In the genomic region with DNA sequence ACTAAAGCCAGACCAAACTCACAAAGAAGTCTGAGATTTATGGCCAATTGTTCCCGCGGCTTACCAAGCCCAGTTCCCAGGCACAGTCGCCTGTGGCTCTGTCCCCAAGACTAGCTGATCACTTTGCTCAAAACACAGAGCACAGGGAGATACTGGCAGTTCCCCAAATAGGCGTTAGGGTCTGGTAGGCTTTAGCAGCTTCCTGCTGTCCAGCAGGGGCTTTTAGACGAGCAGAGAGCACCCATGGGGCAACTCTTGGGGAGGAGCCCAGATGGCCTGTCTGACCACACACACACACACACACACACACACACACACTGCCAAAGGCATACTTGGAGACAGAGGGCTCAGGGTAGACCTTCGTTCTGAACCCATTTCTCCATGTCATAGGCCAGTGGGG, we compare ENCODE assay signal across 22 mouse cellular contexts. TPM values are rescaled to one million over a fixed set of nuclear protein-coding genes. Genes with fewer than 3 reads are reported as not detected.
A peak's percentile ranks its signal among the peaks of the same experiment; 100 is the strongest.
DNase-seq lines count a peak whose midpoint lies in the region; ATAC-seq and TF ChIP-seq lines count a peak whose summit lies in the region.
"Had no signal": no experiment of that assay in that cellular context is flagged by ENCODE, and none has a peak within 500 bp of the region (broad histone marks: within the 10 kb centered on the region; RNA-seq: fewer than 3 reads in every experiment).

No protein-coding gene starts in this region.

- peak overlapping the region; percentile 53; the same call in 1 of the 2 replicates for H3K27ac ChIP-seq in hindbrain, embryonic 10.5 days
- no peak overlapping the region for H3K27ac ChIP-seq in hindbrain, postnatal 0 days
- H3K27ac ChIP-seq: embryonic facial prominence, embryonic 10.5 days had no signal

- no peak overlapping the region for H3K4me3 ChIP-seq in hindbrain, embryonic 10.5 days
- H3K4me3 ChIP-seq in hindbrain, postnatal 0 days (ENCODE audit: low read length) = no peak overlapping the region
- peak overlapping the region; percentile 55 for H3K4me3 ChIP-seq in megakaryocyte, embryonic 14.5 days (replicated peaks)
- H3K4me3 ChIP-seq: embryonic facial prominence, embryonic 10.5 days; heart, embryonic 12.5 days had no signal

- DNase-seq in adrenal gland, postnatal 10 days = peak; percentile 23
- DNase-seq in adrenal gland, postnatal 14 days = no peak
- no peak for DNase-seq in hindbrain, embryonic 10.5 days (ENCODE audit: low spot score)
- no peak for DNase-seq in hindbrain, postnatal 0 days (ENCODE audit: low spot score)
- no peak for DNase-seq in spleen, adult 18-20 months
- DNase-seq: adrenal gland, postnatal 25 days; cerebellum, adult 11-12 months; cerebellum, postnatal 25 days; forebrain, postnatal 0 days; gastrocnemius, postnatal 25 days; heart, adult 18-20 months; heart, postnatal 10 days; kidney, postnatal 4 days; lung, embryonic 14.5 days; right cerebral cortex, postnatal 25 days; thymus, postnatal 25 days had no signal

- H3K4me1 ChIP-seq in hindbrain, embryonic 10.5 days (replicated peaks) = peaks cover 4% of the 10 kb centered on the region; the same call in 1 of the 2 replicates
- H3K4me1 ChIP-seq in hindbrain, postnatal 0 days (ENCODE audit: insufficient read depth, low read length) = no peaks in the 10 kb centered on the region
- peaks cover 97% of the 10 kb centered on the region for H3K4me1 ChIP-seq in megakaryocyte, embryonic 14.5 days

- ATAC-seq in hindbrain, postnatal 0 days = no peak
- no peak for ATAC-seq in megakaryocyte, adult 5-6 weeks (ENCODE audit: poor library complexity, severe bottlenecking)
- ATAC-seq: activated CD4-positive, CD25-positive, alpha-beta regulatory T cell, adult 4 months; forebrain, postnatal 0 days; intestine, postnatal 0 days had no signal

- H3K36me3 ChIP-seq in hindbrain, embryonic 10.5 days = peaks cover 52% of the 10 kb centered on the region
- peaks cover 8% of the 10 kb centered on the region; the same call in 1 of the 2 replicates for H3K36me3 ChIP-seq in hindbrain, postnatal 0 days (ENCODE audit: insufficient read depth, low read length)
- peaks cover 99% of the 10 kb centered on the region for H3K36me3 ChIP-seq in megakaryocyte, embryonic 14.5 days (replicated peaks; ENCODE audit: low read length)

- H3K27me3 ChIP-seq in hindbrain, embryonic 10.5 days (ENCODE audit: insufficient read depth, poor library complexity, severe bottlenecking) = no peaks in the 10 kb centered on the region
- H3K27me3 ChIP-seq in hindbrain, postnatal 0 days (ENCODE audit: insufficient read depth, low read length) = no peaks in the 10 kb centered on the region
- no peaks in the 10 kb centered on the region for H3K27me3 ChIP-seq in megakaryocyte, embryonic 14.5 days (replicated peaks)
- H3K27me3 ChIP-seq: heart, embryonic 12.5 days had no signal

- H3K9me3 ChIP-seq in hindbrain, embryonic 10.5 days = no peaks in the 10 kb centered on the region
- H3K9me3 ChIP-seq in hindbrain, postnatal 0 days (ENCODE audit: low read length) = no peaks in the 10 kb centered on the region
- no peaks in the 10 kb centered on the region for H3K9me3 ChIP-seq in megakaryocyte, embryonic 14.5 days
- H3K9me3 ChIP-seq: embryonic facial prominence, embryonic 10.5 days; heart, embryonic 12.5 days had no signal

- H3K9ac ChIP-seq in hindbrain, postnatal 0 days (replicated peaks; ENCODE audit: low read length) = no peak overlapping the region
- H3K9ac ChIP-seq: forebrain, postnatal 0 days; heart, embryonic 12.5 days; lung, embryonic 14.5 days had no signal

- no peak overlapping the region for H3K4me2 ChIP-seq in hindbrain, postnatal 0 days (ENCODE audit: low read depth, low read length)
- H3K4me2 ChIP-seq: heart, embryonic 12.5 days; lung, embryonic 14.5 days had no signal

- WGBS in hindbrain, embryonic 10.5 days = 82% methylated on average over 6 of the region's 6 CpGs
- 49% methylated on average over 6 of the region's 6 CpGs for WGBS in hindbrain, postnatal 0 days

- TF ChIP-seq CTCF in hindbrain, postnatal 0 days (IDR thresholded peaks at IDR 0.05; ENCODE audit: low read depth) = no peak

RNA-seq across cellular contexts. Expression of a gene that starts 14.7 kb away (rescaled TPM):
- 1 to 10 TPM; 1.1 TPM for total RNA-seq in adrenal gland, postnatal 10 days (2021)
- total RNA-seq in adrenal gland, postnatal 14 days (2021) = 1.4 TPM in 2 replicates
- polyA plus RNA-seq in hindbrain, embryonic 10.5 days (2016; fragmentation: Nextera tagmentation; extraction: Ambion mirVana) = 1.4 and 2.6 TPM in 2 replicates
- total RNA-seq in hindbrain, postnatal 0 days (2014; rRNA removed) = 8.8 and 10.0 TPM in 2 replicates
- 5.9 and 7.8 TPM in 2 replicates for polyA plus RNA-seq in hindbrain, postnatal 0 days (2015; fragmentation: Nextera tagmentation; extraction: Ambion mirVana)
- 15.3 and 26.3 TPM in 2 replicates for polyA plus RNA-seq in megakaryocyte, embryonic 14.5 days (2012; ENCODE audit: insufficient read depth, low replicate concordance)
- 0.80 and 1.2 TPM in 2 replicates for total RNA-seq in megakaryocyte, adult 5-6 weeks (2015)
- total RNA-seq in megakaryocyte, adult 5-6 weeks (2017) = 0.44 TPM in 1 of 2 replicates, not detected in the other

RNA-seq across cellular contexts. Expression of a gene that starts 26.7 kb away (rescaled TPM):
- 10 to 100 TPM; 27.9 to 42.1 TPM for total RNA-seq in adrenal gland, postnatal 10 days (2021)
- total RNA-seq in adrenal gland, postnatal 14 days (2021) = 31.0 and 31.9 TPM in 2 replicates
- 62.4 and 74.3 TPM in 2 replicates for polyA plus RNA-seq in hindbrain, embryonic 10.5 days (2016; fragmentation: Nextera tagmentation; extraction: Ambion mirVana)
- total RNA-seq in hindbrain, postnatal 0 days (2014; rRNA removed) = 57.9 and 62.5 TPM in 2 replicates
- polyA plus RNA-seq in hindbrain, postnatal 0 days (2015; fragmentation: Nextera tagmentation; extraction: Ambion mirVana) = 32.3 and 35.1 TPM in 2 replicates
- polyA plus RNA-seq in megakaryocyte, embryonic 14.5 days (2012; ENCODE audit: insufficient read depth, low replicate concordance) = 37.1 and 38.7 TPM in 2 replicates
- total RNA-seq in megakaryocyte, adult 5-6 weeks (2015) = 5.7 and 8.5 TPM in 2 replicates
- total RNA-seq in megakaryocyte, adult 5-6 weeks (2017) = 6.2 and 7.1 TPM in 2 replicates
